Mouse (Mus musculus) MEL (cell line): ENCODE results near the gene Bsn.

Experiments
- CTCF ChIP-seq, 3 experiments: IDR thresholded peaks in 2 of 3; conservative IDR thresholded peaks in 1 of 3; 2 replicates each; pipeline ENCODE4 v1.5.1; 2011 to 2012; ENCODE audit warnings: low read length in 3 of 3, low read depth in 2 of 3, mild to moderate bottlenecking in 2 of 3, improper control_type of control experiment in 1 of 3, inconsistent platforms in 1 of 3, mixed read lengths in 1 of 3, moderate library complexity in 1 of 3; ENCODE audit not compliant: control insufficient read depth in 1 of 3, insufficient read depth in 1 of 3, poor library complexity in 1 of 3, severe bottlenecking in 1 of 3
- ETS1 ChIP-seq: IDR thresholded peaks from 2 replicates; pipeline ENCODE4 v1.6.1; 2012; ENCODE audit warnings: low read depth, mild to moderate bottlenecking, inconsistent platforms, low read length, improper control_type of control experiment, moderate library complexity
- MYB ChIP-seq: IDR thresholded peaks from 2 replicates; pipeline ENCODE4 v1.6.1; 2011; ENCODE audit warnings: mild to moderate bottlenecking, low read depth, low read length, improper control_type of control experiment
- POLR2A ChIP-seq, 2 experiments: IDR thresholded peaks; 2 replicates each; pipeline ENCODE4 v1.6.1; 2011 to 2012; ENCODE audit warnings: low read length in 2 of 2, mild to moderate bottlenecking in 2 of 2, control low read depth in 1 of 2, improper control_type of control experiment in 1 of 2, low read depth in 1 of 2, moderate library complexity in 1 of 2; ENCODE audit not compliant: control insufficient read depth in 1 of 2, insufficient read depth in 1 of 2, poor library complexity in 1 of 2
- POLR2AphosphoS2 ChIP-seq: IDR thresholded peaks from 2 replicates; pipeline ENCODE4 v1.6.1; 2011; ENCODE audit warnings: low read length, improper control_type of control experiment
- USF1 ChIP-seq: IDR thresholded peaks from 2 replicates; pipeline ENCODE4 v1.6.1; 2014; ENCODE audit warnings: low read depth, mild to moderate bottlenecking, inconsistent platforms, low read length, improper control_type of control experiment, moderate library complexity
- ZC3H11A ChIP-seq: IDR thresholded peaks from 2 replicates; pipeline ENCODE4 v1.6.1; 2012; ENCODE audit warnings: low read depth, mild to moderate bottlenecking, inconsistent platforms, low read length, improper control_type of control experiment
- ZMIZ1 ChIP-seq: IDR thresholded peaks from 2 replicates; pipeline ENCODE4 v1.6.1; 2012; ENCODE audit warnings: low read depth, mild to moderate bottlenecking, inconsistent platforms, low read length, improper control_type of control experiment, moderate library complexity
- ZNF384 ChIP-seq: IDR thresholded peaks from 2 replicates; pipeline ENCODE4 v1.6.1; 2012; ENCODE audit warnings: low read depth, mild to moderate bottlenecking, inconsistent platforms, low read length, improper control_type of control experiment

DNA sequence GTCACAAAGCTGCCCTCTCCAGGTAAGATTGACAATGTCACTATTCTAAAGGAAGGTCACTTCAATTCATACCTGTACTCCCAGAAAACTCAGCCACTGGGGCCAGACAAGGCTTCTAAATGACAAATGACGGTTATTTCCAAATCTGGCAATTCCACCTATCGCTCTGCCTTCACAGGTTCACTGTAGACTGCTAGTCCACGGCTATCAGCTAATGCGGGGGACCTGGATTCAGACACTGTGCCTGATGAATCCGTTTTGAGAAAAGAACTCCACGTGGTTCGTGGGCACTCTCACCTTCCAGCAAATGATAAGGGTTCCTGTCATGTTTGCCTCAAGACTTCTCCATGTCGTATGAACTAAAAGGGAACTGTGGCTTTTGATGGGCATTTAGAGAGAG, 4.4 kb downstream of the Bsn start:
- TF ChIP-seq ZMIZ1 (no peak), POLR2A (IDR thresholded peaks at IDR 0.05; ENCODE audit: control insufficient read depth in 1 of 2, insufficient read depth in 1 of 2, low read depth in 1 of 2, low read length in 2 of 2, poor library complexity in 1 of 2) (no peak), ZC3H11A (no peak), MYB (no peak), POLR2AphosphoS2 (no peak), USF1 (no peak), CTCF (IDR thresholded peaks at IDR 0.05 in 2 of 3, conservative IDR thresholded peaks at IDR 0.05 in 1 of 3; ENCODE audit: control insufficient read depth in 1 of 3, insufficient read depth in 1 of 3, low read depth in 2 of 3, low read length in 3 of 3, poor library complexity in 1 of 3, severe bottlenecking in 1 of 3) (no peak), ZNF384 (no peak), ETS1 (no peak)
